Comparison of ENCODE assay signal across 16 mouse cellular contexts in the genomic region with DNA sequence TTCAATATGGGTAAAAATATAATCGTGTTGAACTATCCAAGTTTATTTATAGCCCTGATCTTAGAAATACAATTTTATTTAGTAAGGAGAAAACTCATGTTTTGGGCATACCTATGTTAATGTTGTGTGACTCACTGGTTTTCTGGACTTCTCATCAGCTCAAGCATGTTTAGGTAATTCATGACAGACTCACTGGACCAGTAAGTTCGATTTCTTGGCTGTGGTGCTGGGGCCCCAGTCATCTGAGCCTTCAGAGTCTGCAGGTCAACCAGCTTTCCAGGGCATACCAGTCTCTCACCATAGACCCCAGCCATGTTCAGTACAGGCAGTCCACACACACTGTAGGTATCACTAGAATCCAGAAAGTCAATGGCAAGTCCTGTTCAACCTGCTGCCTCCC.
"Had no signal": no experiment of that assay in that cellular context is flagged by ENCODE, and none has a peak within 500 bp of the region (broad histone marks: within the 10 kb centered on the region; RNA-seq: fewer than 3 reads in every experiment).

No protein-coding gene starts in this region.

- H3K4me1 ChIP-seq: neural tube, embryonic 12.5 days; neural tube, embryonic 13.5 days; neural tube, embryonic 15.5 days; stomach, embryonic 15.5 days had no signal

- DNase-seq: retina, postnatal 1 day; right cerebral cortex, adult 18-20 months; right cerebral cortex, postnatal 14 days; right cerebral cortex, postnatal 25 days; right cerebral cortex, postnatal 4 days; spleen, adult 18-20 months; thymus, adult 18-20 months; thymus, adult 2 months; thymus, postnatal 14 days; thymus, postnatal 25 days; thymus, postnatal 4 days had no signal

- H3K9ac ChIP-seq: neural tube, embryonic 12.5 days; neural tube, embryonic 13.5 days; neural tube, embryonic 15.5 days; stomach, embryonic 15.5 days had no signal

- H3K4me3 ChIP-seq: neural tube, embryonic 12.5 days; neural tube, embryonic 13.5 days; neural tube, embryonic 15.5 days; stomach, embryonic 15.5 days had no signal

- H3K27ac ChIP-seq: neural tube, embryonic 12.5 days; neural tube, embryonic 13.5 days; neural tube, embryonic 15.5 days; stomach, embryonic 15.5 days; stomach, postnatal 0 days had no signal

- H3K36me3 ChIP-seq: neural tube, embryonic 12.5 days; neural tube, embryonic 13.5 days; neural tube, embryonic 15.5 days; stomach, embryonic 15.5 days had no signal

- H3K27me3 ChIP-seq: neural tube, embryonic 12.5 days; neural tube, embryonic 13.5 days; neural tube, embryonic 15.5 days; stomach, embryonic 15.5 days had no signal
